Mouse (Mus musculus): ENCODE measurements around the gene Marf1. TPM values are rescaled to one million over a fixed set of nuclear protein-coding genes. Genes with fewer than 3 reads are reported as not detected.

Gene Marf1
- polyA plus RNA-seq, 1 experiment from 2014 or later: 20.7 TPM

- Histone ChIP-seq H3K36me3 (ENCODE audit: control insufficient read depth, insufficient read depth, low read length) (peaks cover 95% of the 10 kb centered on the region), H3K27me3 (ENCODE audit: control insufficient read depth, insufficient read depth, low read length) (no peaks in the 10 kb centered on the region)
- ATAC-seq (ENCODE audit: low FRiP score, low TSS enrichment): no peak
These were observed 34.2 kb downstream of the Marf1 start for GRCm38 (mm10) chr16:14128977-14129376.

GRCm38 (mm10) chr16:14125253-14125652 is 37.9 kb downstream of the Marf1 start:
- ATAC-seq (ENCODE audit: low FRiP score, low TSS enrichment): no peak
- 88% methylated on average over 1 of the region's 1 CpGs for WGBS
- H3K36me3 ChIP-seq (ENCODE audit: control insufficient read depth, insufficient read depth, low read length): peaks cover 91% of the 10 kb centered on the region
- no peak overlapping the region for H3K4me2 ChIP-seq (replicated peaks; ENCODE audit: low read depth, low read length)
- no peaks in the 10 kb centered on the region for H3K27me3 ChIP-seq (ENCODE audit: control insufficient read depth, insufficient read depth, low read length)
- H3K27ac ChIP-seq (ENCODE audit: low read depth, low read length): no peak overlapping the region
- H3K4me3 ChIP-seq (ENCODE audit: low read length): no peak overlapping the region
- no peaks in the 10 kb centered on the region for H3K9me3 ChIP-seq (ENCODE audit: control insufficient read depth, low read length)
- H3K4me1 ChIP-seq (ENCODE audit: control insufficient read depth, insufficient read depth, low read length): no peaks in the 10 kb centered on the region
- no peak overlapping the region for H3K9ac ChIP-seq (ENCODE audit: low read depth, low read length)

More at GRCm38 (mm10) chr16:14128977-14129376, 34.2 kb downstream of the Marf1 start:
- Histone ChIP-seq H3K9ac (ENCODE audit: low read depth, low read length) (no peak overlapping the region), H3K4me1 (ENCODE audit: control insufficient read depth, insufficient read depth, low read length) (no peaks in the 10 kb centered on the region), H3K27ac (ENCODE audit: low read depth, low read length) (no peak overlapping the region), H3K9me3 (ENCODE audit: control insufficient read depth, low read length) (no peaks in the 10 kb centered on the region), H3K4me2 (replicated peaks; ENCODE audit: low read depth, low read length) (no peak overlapping the region), H3K4me3 (ENCODE audit: low read length) (no peak overlapping the region)

- peaks cover 89% of the 10 kb centered on the region for H3K36me3 ChIP-seq (ENCODE audit: control insufficient read depth, insufficient read depth, low read length)
- H3K4me3 ChIP-seq (ENCODE audit: low read length): no peak overlapping the region
- H3K27me3 ChIP-seq (ENCODE audit: control insufficient read depth, insufficient read depth, low read length): no peaks in the 10 kb centered on the region
- H3K27ac ChIP-seq (ENCODE audit: low read depth, low read length): no peak overlapping the region
- H3K4me1 ChIP-seq (ENCODE audit: control insufficient read depth, insufficient read depth, low read length): no peaks in the 10 kb centered on the region
- no peak overlapping the region for H3K4me2 ChIP-seq (replicated peaks; ENCODE audit: low read depth, low read length)
- no peaks in the 10 kb centered on the region for H3K9me3 ChIP-seq (ENCODE audit: control insufficient read depth, low read length)
- ATAC-seq (ENCODE audit: low FRiP score, low TSS enrichment): no peak
- WGBS: 96% methylated on average over 7 of the region's 7 CpGs
- H3K9ac ChIP-seq (ENCODE audit: low read depth, low read length): no peak overlapping the region
These were observed 38.4 kb downstream of the Marf1 start for GRCm38 (mm10) chr16:14124709-14125108.

DNA sequence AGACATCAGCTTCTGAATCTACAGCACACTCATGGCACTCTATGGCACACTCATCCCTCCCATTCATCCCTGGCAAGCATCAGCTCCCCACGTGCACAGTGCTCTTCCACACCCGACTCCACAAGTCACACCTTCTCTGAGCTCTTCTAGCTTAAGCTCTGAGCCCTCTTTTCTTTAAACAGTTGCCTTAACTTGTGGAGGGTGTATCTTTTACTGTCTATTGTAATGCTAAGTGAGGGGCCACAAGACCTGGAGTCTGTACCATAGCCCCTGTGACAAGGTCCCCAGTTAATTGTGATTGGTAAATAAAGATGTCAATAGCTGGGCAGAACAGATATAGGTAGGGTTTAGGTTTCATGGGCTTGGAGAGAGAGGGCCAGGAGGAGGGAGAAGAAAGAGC is 39.2 kb downstream of the Marf1 start:
- H3K9ac ChIP-seq (ENCODE audit: low read depth, low read length): no peak overlapping the region
- no peaks in the 10 kb centered on the region for H3K27me3 ChIP-seq (ENCODE audit: control insufficient read depth, insufficient read depth, low read length)
- no peaks in the 10 kb centered on the region for H3K9me3 ChIP-seq (ENCODE audit: control insufficient read depth, low read length)
- H3K4me1 ChIP-seq (ENCODE audit: control insufficient read depth, insufficient read depth, low read length): no peaks in the 10 kb centered on the region
- H3K36me3 ChIP-seq (ENCODE audit: control insufficient read depth, insufficient read depth, low read length): peaks cover 85% of the 10 kb centered on the region
- no peak overlapping the region for H3K4me2 ChIP-seq (replicated peaks; ENCODE audit: low read depth, low read length)
- 72% methylated on average over 2 of the region's 2 CpGs for WGBS
- H3K4me3 ChIP-seq (ENCODE audit: low read length): no peak overlapping the region
- H3K27ac ChIP-seq (ENCODE audit: low read depth, low read length): no peak overlapping the region
- ATAC-seq (ENCODE audit: low FRiP score, low TSS enrichment): no peak

DNA sequence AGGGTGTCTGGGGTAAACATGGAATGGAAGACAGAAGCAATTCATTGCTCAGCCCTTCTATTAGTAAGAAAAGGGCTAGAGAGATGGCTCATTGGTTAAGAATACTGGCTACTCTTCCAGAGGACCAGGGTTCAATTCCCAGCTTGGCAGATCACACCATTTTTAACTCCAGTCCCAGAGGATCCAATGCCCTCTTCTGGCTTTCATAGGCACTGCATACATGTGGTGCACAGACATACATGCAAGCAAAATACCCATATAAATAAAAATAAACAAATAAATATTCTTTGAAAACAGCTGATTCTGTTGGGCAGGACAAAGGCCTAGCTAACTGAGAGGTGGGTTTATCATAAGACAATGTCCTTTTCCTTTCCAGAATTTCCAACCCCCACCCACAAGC is 40.6 kb downstream of the Marf1 start:
- Histone ChIP-seq H3K27ac (ENCODE audit: low read depth, low read length) (no peak overlapping the region), H3K9ac (ENCODE audit: low read depth, low read length) (no peak overlapping the region), H3K4me2 (replicated peaks; ENCODE audit: low read depth, low read length) (no peak overlapping the region), H3K4me3 (ENCODE audit: low read length) (no peak overlapping the region), H3K4me1 (ENCODE audit: control insufficient read depth, insufficient read depth, low read length) (no peaks in the 10 kb centered on the region), H3K27me3 (ENCODE audit: control insufficient read depth, insufficient read depth, low read length) (no peaks in the 10 kb centered on the region), H3K36me3 (ENCODE audit: control insufficient read depth, insufficient read depth, low read length) (peaks cover 76% of the 10 kb centered on the region), H3K9me3 (ENCODE audit: control insufficient read depth, low read length) (no peaks in the 10 kb centered on the region)
- ATAC-seq (ENCODE audit: low FRiP score, low TSS enrichment): no peak

GRCm38 (mm10) chr16:14121563-14121962 is 41.6 kb downstream of the Marf1 start:
- ATAC-seq (ENCODE audit: low FRiP score, low TSS enrichment): no peak
- peaks cover 75% of the 10 kb centered on the region for H3K36me3 ChIP-seq (ENCODE audit: control insufficient read depth, insufficient read depth, low read length)

GRCm38 (mm10) chr16:14120941-14121340 is 42.2 kb downstream of the Marf1 start:
- Histone ChIP-seq H3K9ac (ENCODE audit: low read depth, low read length) (no peak overlapping the region), H3K27me3 (ENCODE audit: control insufficient read depth, insufficient read depth, low read length) (no peaks in the 10 kb centered on the region), H3K27ac (ENCODE audit: low read depth, low read length) (no peak overlapping the region), H3K9me3 (ENCODE audit: control insufficient read depth, low read length) (no peaks in the 10 kb centered on the region), H3K4me2 (replicated peaks; ENCODE audit: low read depth, low read length) (no peak overlapping the region), H3K4me1 (ENCODE audit: control insufficient read depth, insufficient read depth, low read length) (no peaks in the 10 kb centered on the region), H3K36me3 (ENCODE audit: control insufficient read depth, insufficient read depth, low read length) (peaks cover 74% of the 10 kb centered on the region), H3K4me3 (ENCODE audit: low read length) (no peak overlapping the region)
- 96% methylated on average over 5 of the region's 5 CpGs for WGBS
- ATAC-seq (ENCODE audit: low FRiP score, low TSS enrichment): no peak

More at GRCm38 (mm10) chr16:14121563-14121962, 41.6 kb downstream of the Marf1 start:
- H3K9me3 ChIP-seq (ENCODE audit: control insufficient read depth, low read length): no peaks in the 10 kb centered on the region
- WGBS: 93% methylated on average over 7 of the region's 7 CpGs
- no peak overlapping the region for H3K9ac ChIP-seq (ENCODE audit: low read depth, low read length)
- no peak overlapping the region for H3K4me3 ChIP-seq (ENCODE audit: low read length)
- no peak overlapping the region for H3K27ac ChIP-seq (ENCODE audit: low read depth, low read length)
- no peaks in the 10 kb centered on the region for H3K4me1 ChIP-seq (ENCODE audit: control insufficient read depth, insufficient read depth, low read length)
- no peaks in the 10 kb centered on the region for H3K27me3 ChIP-seq (ENCODE audit: control insufficient read depth, insufficient read depth, low read length)
- no peak overlapping the region for H3K4me2 ChIP-seq (replicated peaks; ENCODE audit: low read depth, low read length)

DNA sequence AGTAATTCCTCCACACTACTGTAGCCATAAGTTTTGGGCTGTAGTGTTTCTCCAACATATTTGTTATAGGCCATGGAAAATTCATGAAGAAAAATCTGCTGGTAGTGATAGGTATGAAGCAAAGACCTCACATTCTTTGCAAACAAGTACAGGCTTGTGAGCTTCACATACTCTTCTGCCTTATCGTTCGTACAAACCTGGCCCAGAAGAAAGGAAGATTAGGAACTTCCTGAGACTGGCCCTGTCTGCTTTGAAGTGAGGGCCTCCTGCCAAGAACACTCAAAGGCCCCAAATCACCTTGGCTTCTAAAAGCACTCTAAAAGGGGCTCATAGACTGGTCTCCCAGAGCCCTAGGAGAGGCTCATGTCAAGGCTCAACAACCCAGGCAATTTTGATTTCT is 45.9 kb downstream of the Marf1 start:
- H3K27me3 ChIP-seq (ENCODE audit: control insufficient read depth, insufficient read depth, low read length): no peaks in the 10 kb centered on the region
- no peaks in the 10 kb centered on the region for H3K4me1 ChIP-seq (ENCODE audit: control insufficient read depth, insufficient read depth, low read length)
- no peak overlapping the region for H3K4me3 ChIP-seq (ENCODE audit: low read length)
- 83% methylated on average over 2 of the region's 2 CpGs for WGBS
- ATAC-seq (ENCODE audit: low FRiP score, low TSS enrichment): no peak
- H3K27ac ChIP-seq (ENCODE audit: low read depth, low read length): no peak overlapping the region
- no peak overlapping the region for H3K9ac ChIP-seq (ENCODE audit: low read depth, low read length)
- H3K36me3 ChIP-seq (ENCODE audit: control insufficient read depth, insufficient read depth, low read length): peaks cover 70% of the 10 kb centered on the region
- no peak overlapping the region for H3K4me2 ChIP-seq (replicated peaks; ENCODE audit: low read depth, low read length)
- H3K9me3 ChIP-seq (ENCODE audit: control insufficient read depth, low read length): no peaks in the 10 kb centered on the region

- no peaks in the 10 kb centered on the region for H3K4me1 ChIP-seq (ENCODE audit: control insufficient read depth, insufficient read depth, low read length)
These were observed 50.4 kb downstream of the Marf1 start for GRCm38 (mm10) chr16:14112742-14113141.

DNA sequence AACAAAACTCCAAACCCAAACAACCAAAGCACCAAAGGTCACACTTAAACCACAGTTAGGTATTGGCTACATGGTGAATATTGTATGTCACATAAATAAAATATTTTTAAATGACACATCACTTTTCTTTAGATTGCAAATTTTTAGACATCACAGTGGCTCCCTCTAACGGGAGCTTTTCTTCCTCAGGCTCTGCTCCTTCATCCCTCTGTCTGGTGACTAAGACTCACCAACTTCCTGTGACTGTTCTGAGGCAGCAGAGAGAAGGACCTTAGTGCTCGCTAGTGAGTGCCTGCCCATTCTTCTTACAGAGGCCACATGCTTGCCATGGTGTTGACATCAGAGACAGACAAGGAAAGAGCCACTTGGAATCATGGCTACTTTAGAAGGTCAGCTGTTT is 51.0 kb downstream of the Marf1 start:
- H3K4me3 ChIP-seq (ENCODE audit: low read length): no peak overlapping the region
- ATAC-seq (ENCODE audit: low FRiP score, low TSS enrichment): no peak
- H3K9me3 ChIP-seq (ENCODE audit: control insufficient read depth, low read length): no peaks in the 10 kb centered on the region
- no peak overlapping the region for H3K4me2 ChIP-seq (replicated peaks; ENCODE audit: low read depth, low read length)
- no peak overlapping the region for H3K9ac ChIP-seq (ENCODE audit: low read depth, low read length)
- no peaks in the 10 kb centered on the region for H3K4me1 ChIP-seq (ENCODE audit: control insufficient read depth, insufficient read depth, low read length)
- peaks cover 75% of the 10 kb centered on the region for H3K36me3 ChIP-seq (ENCODE audit: control insufficient read depth, insufficient read depth, low read length)
- H3K27me3 ChIP-seq (ENCODE audit: control insufficient read depth, insufficient read depth, low read length): no peaks in the 10 kb centered on the region
- no peak overlapping the region for H3K27ac ChIP-seq (ENCODE audit: low read depth, low read length)
- WGBS: 78% methylated on average over 2 of the region's 2 CpGs

More at GRCm38 (mm10) chr16:14112742-14113141, 50.4 kb downstream of the Marf1 start:
- Histone ChIP-seq H3K9me3 (ENCODE audit: control insufficient read depth, low read length) (no peaks in the 10 kb centered on the region), H3K27me3 (ENCODE audit: control insufficient read depth, insufficient read depth, low read length) (no peaks in the 10 kb centered on the region), H3K4me2 (replicated peaks; ENCODE audit: low read depth, low read length) (no peak overlapping the region), H3K4me3 (ENCODE audit: low read length) (no peak overlapping the region), H3K27ac (ENCODE audit: low read depth, low read length) (no peak overlapping the region), H3K9ac (ENCODE audit: low read depth, low read length) (no peak overlapping the region), H3K36me3 (ENCODE audit: control insufficient read depth, insufficient read depth, low read length) (peaks cover 82% of the 10 kb centered on the region)
- no peak for ATAC-seq (ENCODE audit: low FRiP score, low TSS enrichment)
- 98% methylated on average over 3 of the region's 3 CpGs for WGBS

All from kidney, embryonic 14.5 days (tissue).